Mouse (Mus musculus) adipocyte (in vitro differentiated cells): ENCODE results near the gene Uba2.
"Not testable (repeated sequence)": the region's sequence is repeated elsewhere in the genome, so short reads cannot be mapped to it uniquely, and the experiment has no call there.

Experiments used
- DNase-seq: peaks from one replicate; pipeline ENCODE4 v3.0.0-alpha.2; 2016; ENCODE audit warnings: low spot score

Uba2 gene

DNA sequence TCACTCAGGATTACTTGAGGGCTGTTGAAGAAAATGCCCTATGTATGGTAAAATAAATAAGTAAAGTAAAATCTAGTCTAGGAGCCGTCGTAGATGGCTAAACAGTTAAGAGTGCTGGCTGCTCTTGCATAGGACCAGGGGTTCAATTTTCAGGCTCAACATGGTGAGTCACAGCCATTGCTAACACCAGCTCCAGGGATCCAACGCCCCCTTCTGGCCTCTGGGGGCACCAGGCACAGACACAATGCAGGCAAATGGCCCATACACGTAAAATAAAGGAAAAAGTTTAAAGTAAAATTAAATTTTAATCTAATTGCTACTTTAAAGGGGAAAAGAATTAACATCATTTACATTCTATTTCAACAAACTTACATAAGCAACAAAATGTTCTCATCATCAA lies 2.5 kb downstream of the Uba2 start:
- peak; percentile 31 for DNase-seq

DNA sequence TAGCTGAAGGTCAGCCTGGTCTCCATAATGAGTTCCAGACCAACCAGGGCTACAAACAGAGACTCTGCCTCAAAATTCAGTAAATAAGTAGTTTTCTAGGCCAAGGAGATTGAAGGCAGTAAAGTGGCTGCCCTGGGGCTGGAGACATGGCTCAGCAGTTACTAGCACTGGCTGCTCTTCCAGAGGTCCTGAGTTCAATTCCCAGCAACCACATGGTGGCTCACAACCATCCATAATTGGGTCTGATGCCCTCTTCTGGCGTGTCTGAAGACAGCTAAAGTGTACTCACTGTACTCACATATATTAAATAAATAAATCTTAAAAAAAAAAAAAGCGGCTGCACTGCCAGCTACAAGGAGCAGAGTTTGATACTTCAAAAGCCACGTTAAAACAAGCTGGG lies 3.4 kb downstream of the Uba2 start:
- no peak for DNase-seq

- peak; percentile 6 for DNase-seq
Measured at GRCm38 (mm10) chr7:34164671-34165070, 4.7 kb downstream of the Uba2 start.

DNA sequence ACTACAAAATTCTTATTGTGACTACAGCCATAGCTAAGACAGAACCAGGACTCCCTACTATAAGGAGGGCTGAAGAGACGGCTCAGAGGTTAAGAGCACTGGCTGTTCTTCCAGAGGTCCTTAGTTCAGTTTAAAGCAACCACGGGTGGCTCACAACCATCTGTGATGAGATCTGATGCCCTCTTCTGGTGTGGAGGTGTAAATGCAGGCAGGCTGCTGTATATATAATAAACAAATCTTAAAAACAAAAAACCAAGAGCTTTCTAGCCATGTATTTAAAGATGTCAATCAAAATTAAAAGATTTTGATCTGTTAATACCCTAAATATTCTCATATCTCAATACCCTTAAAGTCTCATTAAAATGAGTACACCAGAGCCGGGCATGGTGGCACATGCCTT lies 10.2 kb downstream of the Uba2 start:
- no peak for DNase-seq

DNA sequence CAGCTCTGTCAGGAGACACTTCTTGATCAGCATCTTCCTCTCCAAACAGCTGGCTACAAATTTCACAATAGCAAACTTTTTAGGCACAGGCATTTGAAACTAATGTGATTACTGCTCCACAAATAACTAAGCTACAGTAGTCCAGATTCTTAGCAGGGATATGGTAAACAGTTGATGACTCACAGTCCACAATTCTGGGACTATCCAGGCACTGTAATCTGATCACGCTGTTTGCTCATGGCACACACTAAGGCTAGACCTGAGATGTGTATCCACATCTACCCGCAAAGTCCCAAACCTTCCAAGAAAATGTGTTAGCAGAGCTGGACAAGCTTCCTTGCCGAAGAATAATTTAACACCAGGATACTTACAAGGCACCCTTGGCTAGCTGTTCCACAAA lies 11.4 kb downstream of the Uba2 start:
- DNase-seq = no peak

DNA sequence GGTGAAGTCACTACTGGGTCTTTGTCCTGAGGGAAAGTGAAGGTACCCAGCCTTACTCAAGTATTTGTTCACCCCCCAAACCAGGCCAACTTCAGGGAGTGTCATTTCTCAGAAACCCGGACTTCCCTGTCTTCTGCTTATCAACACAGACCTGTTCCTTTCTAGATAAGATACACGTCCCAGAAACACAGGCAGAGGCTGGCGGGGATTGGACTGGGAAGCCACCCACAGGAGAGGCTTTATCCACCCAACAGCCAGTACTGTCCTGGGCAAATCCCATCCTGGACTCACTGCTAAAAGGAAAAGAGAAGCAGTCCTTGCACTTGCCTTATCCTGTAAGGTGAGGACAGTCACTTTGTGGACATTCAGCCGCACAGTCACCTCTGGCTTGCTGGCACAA lies 22.2 kb downstream of the Uba2 start:
- DNase-seq = no peak

DNA sequence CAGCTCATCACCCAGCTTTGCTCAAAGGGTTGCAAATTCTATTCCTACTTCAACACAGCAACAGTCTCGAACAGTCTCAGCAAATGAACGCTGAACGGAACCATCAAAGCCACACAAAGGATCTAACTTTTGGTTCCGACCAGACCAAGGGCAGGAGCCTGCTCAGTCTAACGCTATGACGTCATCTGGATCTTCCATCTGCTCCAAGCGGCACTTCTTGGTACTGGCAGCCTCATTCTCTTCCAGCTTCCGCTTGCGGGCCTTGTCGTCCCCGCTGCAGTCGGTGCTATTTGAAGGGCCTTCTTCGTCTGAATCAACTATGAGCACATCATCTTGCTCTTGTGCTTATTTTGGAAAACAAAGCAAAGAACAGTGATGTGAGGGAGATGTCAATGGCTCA lies 28.3 kb downstream of the Uba2 start:
- no peak for DNase-seq

GRCm38 (mm10) chr7:34139493-34139892 lies 29.9 kb downstream of the Uba2 start:
- DNase-seq = no peak

DNA sequence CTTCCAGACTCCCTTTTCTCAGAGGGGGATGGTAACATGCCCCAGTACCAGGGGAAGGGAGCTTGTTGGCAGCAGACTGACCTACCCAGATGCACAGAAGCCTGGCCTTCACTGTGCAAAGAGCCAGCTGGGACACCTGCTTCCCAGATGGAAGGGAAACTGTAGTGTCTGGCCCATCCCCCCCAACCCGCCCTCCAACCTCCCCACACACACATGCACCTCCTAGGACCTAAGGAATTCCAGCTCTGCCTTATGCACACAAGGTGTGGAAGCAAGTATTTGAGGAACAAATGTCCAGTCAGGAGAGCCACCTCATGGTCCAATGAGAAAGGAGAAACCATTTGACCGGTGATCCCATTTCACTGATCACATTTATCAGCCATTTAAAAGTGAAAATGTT lies 35.1 kb downstream of the Uba2 start:
- no peak for DNase-seq

GRCm38 (mm10) chr7:34133117-34133762 lies 36.2 kb downstream of the Uba2 start, which contains the start of gene Wtip:
Gene Wtip (minus strand): TSS chr7:34133268.
- DNase-seq = peak; percentile 60

DNA sequence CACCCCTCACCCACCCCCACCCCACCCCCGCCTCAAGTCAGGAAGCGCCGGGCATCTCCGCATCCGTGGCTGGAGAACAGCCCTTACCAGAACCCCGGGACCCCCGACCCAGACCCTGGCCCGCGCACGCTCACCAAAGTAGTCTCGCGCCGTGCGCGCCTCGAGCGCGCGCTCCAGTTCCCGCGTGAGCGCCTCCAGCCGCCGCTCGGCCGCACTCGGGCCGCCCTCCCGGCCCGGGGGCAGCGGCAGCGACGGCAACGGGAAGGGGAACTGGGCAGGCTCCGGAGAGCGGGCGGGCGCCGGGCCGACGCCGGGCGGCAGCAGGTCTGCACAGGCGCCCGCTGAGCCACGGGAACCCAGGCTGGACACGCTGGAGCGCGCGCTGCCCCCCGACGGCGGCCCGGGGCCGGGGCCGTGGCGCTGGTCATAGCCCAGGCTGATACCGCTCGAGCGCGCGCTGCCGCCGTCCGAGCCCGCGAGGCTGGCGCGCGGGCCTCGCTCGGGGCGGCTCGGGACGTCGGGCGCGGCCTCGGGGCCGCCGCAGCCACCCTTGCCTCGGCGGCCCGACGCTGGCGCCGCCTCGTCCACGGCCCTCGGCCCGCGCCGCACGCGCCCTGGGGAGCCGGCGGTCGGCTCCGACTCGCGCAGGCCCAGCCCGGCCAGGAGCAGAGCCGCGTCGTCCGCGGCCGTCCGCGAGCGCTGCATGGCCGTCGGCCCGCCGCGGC lies 36.9 kb downstream of the Uba2 start:
- DNase-seq = no peak

DNA sequence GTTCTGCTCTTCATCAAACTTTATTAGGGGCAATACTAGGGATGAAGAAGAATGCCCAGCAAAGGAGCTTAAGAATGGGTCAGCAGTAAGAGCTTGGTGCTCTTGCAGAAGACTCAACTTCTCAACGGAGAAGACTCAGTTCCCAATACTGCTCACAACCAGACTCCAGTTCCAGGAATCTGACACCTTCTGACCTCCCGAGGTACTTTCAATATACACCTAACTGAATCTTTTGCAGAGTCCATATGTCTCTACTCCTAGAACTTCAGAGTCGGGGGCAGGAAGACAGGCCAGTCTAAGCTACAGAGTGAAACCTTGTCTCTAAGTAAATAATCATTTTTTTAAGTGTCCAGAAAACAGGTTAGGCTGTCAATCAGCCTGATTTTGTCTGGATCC lies 37.4 kb downstream of the Uba2 start:
- no peak for DNase-seq

DNA sequence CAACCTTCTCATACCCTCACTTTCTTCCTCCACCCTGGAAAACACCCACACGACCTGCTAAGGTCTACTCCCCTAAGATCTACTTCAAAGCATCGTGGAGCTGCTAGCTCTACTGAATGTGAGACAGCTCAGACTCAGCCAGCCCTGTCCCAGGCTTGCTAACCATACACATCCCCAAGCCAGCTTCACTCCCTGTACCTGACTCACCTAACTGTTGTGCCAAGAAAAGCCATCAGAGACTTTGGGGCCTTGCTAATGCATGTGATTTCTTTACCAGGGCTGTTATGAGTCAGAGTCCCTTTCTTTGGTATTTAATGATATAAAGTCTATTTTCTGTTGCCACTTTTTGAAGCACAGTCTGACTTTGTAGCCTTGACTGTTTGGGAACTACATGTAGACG lies 38.3 kb downstream of the Uba2 start:
- no peak for DNase-seq

DNA sequence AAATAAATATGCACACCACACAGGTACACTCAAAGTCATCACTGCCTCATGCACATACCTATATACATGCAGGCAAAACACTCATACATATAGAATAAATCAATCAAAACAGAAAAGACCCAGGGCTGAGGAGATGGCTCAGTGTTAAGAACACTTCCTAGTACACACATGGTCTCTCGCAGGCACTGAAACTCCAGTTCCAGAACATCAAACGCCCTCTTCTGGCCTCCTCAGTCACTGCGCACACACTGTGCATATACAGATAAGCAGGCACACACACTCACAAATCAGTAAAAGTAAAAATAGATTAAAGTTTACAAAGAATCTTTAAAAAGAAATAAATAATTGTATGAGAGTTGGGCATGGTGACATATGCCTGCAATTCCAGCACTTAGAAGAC lies 43.1 kb downstream of the Uba2 start:
- no peak for DNase-seq

DNA sequence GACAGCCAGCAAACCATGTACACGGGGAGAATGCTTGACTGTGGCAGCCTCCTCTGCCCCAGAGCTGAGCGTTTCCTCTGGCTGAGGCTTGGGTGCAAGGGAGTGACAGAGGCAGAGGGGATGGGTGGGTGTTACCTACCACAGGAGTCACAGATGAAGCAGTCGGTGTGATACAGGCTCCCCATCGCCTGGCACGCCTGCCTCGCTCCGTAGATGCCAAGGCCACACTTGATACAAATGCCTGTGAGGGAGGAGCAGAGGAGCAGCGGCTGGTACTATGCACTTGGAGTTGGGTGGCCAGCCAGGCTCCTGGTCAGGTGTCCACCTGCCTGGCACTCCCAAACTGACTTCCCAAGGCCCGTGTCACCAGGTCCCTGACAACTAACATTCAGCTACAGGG lies 44.1 kb downstream of the Uba2 start:
- no peak for DNase-seq

DNA sequence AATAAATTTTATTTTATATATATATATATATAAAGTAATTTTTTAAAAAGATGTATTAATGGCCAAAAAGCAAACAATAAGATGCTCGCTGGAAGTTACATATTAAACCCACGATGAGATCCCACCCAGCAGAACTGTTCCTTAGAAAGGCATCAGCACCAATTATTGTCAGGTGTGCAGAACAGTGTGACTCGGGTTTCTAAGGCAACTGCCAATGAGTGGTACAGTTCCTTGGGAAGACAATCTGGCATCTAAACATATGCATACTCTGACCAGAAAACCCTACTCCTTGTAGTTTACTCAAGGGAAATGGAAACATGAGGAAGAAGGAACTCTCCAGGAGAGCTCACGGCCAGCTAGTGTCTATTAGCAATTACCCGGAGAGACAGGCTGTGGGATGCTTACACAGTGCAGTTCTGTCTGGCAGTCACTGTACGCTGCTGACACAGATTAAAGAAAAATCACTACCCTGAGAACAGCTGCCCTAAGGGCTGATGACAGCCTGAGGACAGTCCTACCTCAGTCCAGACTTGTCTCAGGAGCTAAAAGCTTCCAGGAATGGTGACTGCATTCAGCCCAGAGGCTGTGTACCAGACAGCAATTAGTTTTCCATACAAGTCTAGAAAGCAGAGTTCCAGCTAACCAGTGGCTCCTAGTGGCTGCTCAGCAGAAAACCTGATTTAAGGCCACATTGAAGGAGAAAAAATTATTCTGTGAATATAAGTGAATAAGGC lies 46.2 kb downstream of the Uba2 start:
- peak; percentile 23 for DNase-seq

DNA sequence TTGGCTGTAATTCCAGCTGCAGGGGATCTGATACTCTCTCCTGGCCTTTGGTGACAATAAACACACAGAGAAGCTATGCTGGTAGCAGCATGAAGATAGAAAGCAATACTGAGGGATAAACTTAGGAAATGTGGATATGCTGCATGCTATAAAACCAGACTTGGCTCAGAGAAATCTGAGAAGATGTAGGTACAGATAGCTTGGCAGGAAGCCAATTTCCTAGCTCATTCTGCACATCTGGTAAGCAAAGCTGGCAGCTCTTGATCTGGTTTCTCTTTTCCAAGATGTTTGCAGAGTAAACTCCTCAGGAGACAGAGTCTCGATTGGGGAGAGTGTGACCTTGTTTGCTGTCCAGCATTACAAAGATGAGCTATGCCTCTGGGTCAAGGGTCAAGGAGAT lies 48.8 kb downstream of the Uba2 start:
- not testable (repeated sequence) for DNase-seq

DNA sequence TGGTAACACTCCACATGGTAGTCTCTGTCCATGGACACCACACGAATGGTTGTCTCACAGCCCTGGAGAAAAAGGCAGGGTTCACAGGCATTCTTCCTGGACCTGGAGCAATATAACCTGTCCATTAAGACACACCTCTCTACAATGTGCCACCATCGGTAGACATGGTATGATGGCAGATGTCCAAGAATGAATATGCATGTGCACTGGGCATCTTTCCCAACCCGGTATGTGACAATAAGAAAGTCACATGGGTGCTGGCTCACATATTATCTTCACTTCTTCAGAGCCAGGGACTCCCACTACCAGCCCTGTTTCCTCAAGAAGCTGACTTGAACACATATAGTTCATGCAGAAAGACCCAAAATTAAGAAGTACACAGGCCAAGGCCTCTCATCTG lies 52.8 kb downstream of the Uba2 start:
- DNase-seq = no peak

GRCm38 (mm10) chr7:34109190-34109589 lies 60.2 kb downstream of the Uba2 start:
- DNase-seq = no peak

GRCm38 (mm10) chr7:34101276-34101675 lies 68.1 kb downstream of the Uba2 start:
- no peak for DNase-seq

DNA sequence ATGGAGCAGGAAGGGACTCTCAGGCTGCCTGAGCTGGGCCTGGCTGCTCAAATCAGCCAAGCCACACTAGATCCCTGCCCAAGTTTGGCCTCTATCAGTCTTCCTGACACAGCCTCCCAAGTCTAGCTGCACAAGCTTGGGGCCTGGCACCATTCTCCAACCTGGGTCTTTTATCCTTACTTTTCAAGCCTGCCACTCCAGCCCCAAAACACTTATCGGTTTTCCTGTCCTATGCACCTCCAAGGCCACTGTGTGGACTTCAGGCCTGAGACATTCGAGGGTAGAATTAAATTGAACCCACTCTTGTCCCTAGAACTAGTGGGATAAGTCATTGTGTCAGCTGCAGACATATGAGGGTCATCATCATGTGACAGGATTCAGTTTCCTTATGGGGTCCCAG lies 69.4 kb downstream of the Uba2 start:
- no peak for DNase-seq

DNA sequence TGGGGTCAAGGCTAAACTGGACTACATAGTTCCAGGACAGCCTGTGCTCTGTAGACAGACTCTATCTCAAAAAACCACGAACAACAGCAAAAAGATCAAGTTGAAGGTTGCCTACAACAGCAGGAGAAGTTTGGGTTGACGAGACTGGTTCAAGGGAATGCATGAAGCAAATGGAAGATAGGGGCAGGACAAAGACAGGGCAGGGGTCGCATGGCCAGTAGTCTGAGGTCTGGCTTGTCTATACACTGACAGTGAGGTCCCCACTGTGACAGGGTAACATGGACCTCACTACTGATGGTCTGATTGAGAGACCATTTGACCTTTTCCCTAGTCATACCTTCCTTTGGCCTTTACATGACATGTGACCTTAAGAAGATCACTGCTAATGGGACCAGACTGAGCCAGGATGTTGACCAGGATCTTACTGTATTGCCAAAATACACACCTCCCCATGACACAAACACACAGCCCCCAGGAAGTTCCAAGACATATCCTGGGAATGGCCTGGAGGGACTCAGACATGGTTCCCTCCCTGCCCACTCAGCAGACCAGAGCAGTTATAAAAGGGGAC lies 74.4 kb downstream of the Uba2 start, which contains the start of gene Scgb1b30:
TSS of gene Scgb1b30 (plus strand) at position 521 of the 571 bp plus-strand sequence.
- no peak for DNase-seq
